Mouse (Mus musculus): ENCODE measurements around the gene Pde4d.

Gene Pde4d

DNA sequence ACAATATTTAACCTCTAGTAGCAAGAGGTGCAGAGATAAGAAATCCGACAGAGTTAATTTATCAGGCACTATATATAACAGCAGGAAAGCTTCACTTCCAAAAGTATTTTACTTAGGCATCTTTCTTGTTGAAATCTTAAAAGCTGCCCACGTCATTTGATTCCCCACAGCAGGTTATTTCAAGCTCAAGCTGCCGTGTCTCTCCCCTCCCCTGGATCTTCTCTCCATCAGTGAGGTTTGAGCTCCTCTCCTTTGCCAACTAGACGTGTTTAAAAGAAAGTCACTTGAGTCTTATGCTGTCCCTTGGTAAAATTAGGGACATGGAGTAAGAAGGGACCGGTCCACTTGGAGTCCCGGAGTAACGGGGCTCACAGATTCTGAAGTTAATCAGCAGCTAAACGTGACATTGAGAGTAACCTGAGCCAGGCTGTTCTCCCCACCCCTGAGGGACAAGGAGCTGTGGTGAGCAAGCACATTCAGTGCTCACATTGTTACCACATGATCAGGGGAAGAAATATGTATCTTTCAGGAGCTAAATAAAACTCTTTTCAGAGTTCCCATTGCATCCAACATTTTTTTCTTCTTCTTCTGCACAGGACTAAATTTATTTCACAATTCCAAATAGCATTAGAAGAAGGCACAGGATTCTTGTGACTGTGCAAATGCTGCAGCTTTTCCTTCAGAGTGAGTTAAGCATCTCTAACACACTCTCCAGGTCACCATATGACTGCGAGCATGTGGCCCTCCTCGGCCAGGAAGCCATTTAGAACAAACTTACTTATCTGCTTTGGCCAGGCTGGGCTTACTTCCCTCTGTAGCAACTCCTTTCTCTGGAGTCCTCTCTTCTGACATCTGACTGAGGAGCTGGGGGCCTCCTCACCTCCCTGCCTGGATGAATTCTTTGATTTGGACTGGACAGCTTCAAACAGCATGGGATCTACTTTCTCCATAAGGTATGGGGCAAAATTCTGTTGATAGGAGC is at the start of gene Pde4d:
Gene Pde4d (plus strand): TSS at position 833 of the 982 bp plus-strand sequence.
- DNase-seq: no peak

DNA sequence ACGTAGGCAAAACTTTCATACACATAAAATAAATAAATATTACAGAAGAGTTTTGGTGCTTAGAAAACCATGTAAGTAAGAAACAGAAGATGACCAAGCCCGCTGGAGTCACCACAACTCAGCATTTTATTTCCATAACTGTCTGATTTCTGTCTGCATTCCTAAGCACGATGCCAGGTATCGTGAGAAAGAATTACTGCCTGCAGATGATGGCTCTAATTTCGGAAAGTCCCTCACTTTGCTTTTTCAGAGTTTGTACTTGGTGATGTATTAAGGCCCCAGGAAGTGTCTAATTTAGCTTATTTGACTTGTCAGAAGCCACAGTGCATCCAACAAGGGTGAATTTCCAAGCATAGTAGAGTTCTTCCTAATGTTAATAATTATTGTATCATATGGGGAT is 46.6 kb upstream of the Pde4d start:
- no peak for DNase-seq

DNA sequence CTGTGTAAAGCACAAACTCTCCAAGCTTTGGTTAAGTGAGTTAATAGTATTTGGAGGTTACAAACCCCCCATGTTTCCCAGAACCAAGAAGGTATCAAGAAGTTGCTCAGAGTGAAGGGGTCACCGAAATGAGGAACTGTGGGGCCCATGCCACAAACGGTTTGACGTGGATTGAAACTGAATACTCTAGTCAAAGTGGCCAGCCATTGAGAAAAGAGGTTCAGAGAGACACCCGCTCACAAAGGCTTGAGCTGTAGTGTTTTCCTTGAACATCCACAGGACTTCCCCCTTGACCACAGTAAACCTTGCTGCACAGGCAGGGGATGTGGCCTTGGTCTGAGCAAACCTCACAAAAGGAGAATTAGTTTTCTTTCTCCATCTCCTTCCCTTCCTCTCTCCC is 45.4 kb upstream of the Pde4d start:
- DNase-seq: no peak

DNA sequence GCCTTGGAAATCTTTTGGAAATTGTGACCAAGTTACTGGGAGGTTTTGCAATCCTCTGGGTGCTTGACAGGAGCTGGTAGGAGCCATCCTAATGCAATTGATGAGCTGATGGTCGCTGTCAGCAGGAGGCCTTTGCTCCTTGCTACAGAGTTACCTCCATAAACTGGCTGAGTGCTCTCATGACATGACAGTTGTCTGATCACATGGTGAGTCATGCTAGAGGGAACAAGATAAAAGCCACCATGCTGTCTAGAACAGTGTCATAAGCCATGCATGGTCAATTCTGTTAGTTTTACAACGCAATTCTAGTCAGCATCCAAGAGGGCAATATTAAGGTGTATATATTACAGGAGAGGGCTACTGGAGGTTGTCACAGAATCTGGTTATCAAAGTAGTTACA is 34.3 kb upstream of the Pde4d start:
- no peak for DNase-seq

DNA sequence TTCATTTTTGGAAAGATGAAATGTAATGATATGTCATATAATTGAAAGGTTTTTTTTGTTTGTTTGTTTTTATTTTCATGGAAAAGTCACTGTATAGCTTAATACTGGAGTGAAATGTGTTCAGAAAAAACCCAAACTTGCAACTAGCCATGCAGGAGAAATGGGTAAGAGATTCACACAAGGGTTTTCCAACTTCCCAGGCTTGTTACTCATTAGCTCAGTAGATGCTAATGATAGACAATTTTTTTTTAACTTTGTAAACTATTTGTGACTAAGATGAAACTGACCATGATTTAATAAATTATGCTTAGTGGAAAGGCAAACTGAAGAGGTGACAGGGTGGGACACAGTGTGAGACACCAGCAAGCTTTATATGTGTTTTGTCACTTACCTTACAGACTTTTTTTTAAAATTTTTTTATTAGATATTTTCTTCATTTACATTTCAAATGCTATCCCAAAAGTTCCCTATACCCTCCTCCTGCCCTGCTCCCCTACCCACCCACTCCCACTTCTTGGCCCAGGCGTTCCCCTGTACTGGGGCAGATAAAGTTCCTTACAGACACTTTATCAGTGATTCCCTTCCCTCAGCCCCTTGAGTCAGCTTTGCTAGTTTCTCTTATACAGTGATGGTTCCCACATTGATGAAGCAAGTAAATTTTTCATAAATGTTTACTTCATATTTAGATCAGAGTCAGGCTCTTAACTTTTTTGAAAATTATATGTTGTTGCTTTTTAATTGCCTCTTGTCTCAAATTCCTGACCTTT is 30.8 kb upstream of the Pde4d start:
- no peak for DNase-seq

DNA sequence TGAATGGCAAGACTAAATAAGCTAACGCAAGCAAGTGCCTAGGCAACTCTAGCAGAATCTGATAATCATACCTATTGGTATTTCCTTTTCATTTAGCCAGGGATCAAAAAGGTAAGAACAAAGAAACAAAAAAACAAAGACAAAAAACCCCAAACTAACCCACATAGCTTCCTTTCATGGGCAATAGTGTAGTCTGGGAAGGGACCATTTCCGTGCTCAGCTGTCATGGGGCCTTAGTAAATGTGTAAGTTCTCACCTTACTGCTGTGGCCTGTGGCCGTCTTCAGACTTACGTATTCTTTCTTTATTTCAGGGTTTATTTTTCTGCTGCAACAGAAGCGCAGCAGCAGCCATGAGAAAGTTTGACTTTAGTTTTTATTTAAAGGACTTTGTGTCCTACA is 23.4 kb upstream of the Pde4d start:
- no peak for DNase-seq

DNA sequence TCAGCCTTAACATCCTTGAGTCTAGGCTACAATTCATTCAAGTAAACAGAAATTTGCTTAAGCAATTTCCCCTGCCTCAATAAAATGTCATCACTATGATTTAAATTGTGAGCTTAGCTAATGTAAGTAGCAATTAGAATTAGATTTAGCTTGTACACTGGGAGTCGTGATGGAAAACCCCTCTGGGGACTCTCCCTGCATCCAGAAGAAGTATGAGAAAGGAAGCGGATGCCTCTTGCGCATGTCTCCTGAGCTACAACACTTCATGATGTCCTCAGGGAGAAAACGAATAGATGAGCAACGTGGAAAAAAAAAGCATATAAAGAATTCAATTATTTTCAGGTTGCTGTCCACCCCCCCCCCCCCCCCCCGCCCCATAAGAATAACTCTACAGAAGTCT is 20.9 kb upstream of the Pde4d start:
- DNase-seq: no peak

DNA sequence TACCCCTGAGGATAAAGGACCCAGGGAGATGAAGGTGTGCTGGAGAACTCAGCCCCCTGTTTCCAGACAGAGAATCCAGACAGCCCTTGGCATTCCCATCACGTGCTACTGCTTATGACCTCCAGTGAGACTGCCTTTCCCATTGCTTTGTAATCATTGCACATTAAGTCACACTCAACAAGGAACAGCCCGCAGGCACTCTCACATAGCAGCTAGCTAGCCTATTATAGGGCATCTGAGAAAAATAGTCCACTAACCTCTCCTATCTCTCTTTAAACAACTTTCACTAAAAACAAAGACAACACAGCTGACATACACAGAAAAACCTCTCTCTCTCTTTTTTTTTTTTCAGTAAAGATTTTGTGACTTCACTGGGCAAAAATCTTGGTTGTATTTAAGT is 20.1 kb upstream of the Pde4d start:
- no peak for DNase-seq

DNA sequence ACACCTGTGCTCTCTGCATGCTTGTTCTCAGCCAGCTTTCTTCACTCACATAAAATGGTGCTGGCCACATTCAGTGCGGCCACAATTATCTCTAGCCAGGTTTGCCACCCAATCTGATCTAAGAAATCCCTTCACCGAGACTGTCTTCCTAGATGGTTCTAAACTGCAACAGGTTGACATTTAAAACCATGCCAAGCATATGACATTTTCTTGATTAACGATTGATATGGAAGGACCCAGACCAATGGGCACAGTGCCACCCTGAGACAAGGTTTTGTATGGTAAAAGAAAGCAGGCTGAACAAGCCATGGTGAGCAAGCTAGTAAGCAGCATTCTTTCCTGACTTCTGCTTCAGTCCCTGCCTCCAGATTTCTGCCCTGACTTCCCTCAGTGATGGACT is 18.0 kb upstream of the Pde4d start:
- DNase-seq: no peak

DNA sequence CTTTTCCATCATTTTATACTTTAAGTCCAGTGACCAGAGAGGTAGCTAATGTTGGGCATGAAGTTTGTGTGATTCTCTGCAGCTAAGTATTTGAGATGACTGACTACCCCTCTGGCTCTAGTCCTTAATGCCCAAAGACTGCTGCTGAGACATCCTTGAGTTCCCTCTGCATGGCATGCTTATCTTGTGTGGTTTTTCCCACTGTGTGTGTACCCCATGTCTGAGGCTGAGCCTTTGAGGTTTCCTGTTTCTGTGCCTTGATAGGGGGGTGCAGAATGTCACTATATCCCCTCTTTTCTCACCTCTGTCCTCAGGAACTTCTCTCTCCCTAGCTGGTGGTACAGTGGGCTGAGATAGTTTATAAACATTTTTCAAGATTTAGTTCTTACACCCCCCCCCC is 14.1 kb upstream of the Pde4d start:
- DNase-seq: no peak

DNA sequence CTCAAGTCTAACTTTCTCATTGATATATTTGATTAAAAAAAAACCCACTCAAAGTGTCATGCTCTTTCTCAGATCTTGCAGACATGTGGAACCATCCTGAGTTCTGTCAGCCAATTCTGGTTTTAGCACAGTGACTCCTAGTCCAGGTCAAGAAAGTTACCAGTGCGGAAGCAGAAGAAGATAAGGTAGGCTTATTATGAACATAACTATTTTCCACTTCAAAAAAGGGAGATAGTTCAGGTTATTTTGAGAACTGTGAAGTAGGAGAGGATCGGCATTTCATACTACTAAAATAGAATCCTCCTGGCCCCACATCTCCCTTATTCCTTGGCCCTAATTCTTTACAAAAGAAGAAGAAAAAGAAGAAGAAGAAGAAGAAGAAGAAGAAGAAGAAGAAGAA is 12.3 kb upstream of the Pde4d start:
- DNase-seq: no peak

DNA sequence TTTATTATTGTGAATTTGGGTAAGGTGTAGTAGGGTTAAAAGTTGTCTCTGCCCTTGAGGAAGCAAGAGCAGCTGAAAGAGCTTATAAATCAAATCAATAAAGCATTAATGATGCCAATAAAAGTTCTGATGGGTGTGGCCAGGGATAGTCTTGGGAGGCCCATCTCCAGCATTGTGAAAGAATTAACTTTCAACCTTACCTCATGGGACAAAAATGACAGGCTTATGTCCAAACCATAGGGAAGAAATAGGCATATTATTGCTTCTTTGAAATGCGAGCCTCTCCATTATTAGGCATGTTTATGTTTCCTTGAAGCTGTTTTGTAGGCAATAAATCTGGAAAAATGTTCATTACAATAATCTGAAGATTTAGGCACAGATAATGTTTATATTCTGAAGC is 10.7 kb upstream of the Pde4d start:
- no peak for DNase-seq

DNA sequence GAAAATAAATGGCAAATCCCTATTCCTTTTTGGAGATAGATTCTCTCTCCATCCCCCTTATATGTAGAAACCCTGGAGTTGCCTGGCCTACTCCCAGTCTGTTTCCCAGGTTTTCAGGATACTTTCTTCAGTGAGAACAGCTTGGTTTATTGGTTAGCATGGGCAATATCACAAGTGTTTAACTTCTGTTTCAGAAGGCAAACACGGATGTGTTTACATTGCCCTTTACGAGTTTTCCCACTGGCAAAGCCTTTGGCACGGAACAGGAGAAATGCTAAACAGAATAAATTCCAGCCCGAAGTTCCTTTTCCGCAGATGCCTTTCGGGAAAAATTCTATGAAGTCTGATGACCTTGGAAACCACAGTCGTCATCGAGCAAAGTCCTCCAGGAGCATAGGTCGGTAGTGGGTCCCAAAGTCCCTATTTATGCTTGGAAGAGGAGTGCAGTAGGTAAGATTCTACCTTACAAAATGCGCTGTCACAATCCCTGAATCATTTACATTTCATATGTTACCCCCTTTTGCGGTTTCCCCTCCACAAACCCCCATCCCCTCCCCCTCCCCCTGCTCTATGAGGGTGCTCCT is 1.3 kb upstream of the Pde4d start:
- DNase-seq: no peak

DNA sequence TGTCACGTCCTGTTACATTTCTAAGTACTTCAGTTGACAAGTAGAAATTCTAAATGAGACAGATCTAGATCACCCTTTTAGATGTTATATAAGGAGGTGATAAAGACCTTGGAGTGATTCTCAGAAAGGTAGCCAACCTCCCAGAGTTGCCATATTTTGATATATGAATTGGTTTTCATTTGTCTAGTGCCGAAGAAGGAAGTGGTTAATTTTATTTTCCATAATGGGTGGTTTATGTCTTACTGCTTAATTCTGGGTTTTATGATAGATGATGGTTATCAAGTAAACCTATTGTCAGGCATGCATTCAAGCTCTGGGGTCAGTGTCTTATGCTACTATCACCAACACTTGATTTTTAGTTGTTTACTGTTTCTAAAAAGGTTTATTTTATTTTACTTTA is 1.4 kb downstream of the Pde4d start:
- DNase-seq: no peak

DNA sequence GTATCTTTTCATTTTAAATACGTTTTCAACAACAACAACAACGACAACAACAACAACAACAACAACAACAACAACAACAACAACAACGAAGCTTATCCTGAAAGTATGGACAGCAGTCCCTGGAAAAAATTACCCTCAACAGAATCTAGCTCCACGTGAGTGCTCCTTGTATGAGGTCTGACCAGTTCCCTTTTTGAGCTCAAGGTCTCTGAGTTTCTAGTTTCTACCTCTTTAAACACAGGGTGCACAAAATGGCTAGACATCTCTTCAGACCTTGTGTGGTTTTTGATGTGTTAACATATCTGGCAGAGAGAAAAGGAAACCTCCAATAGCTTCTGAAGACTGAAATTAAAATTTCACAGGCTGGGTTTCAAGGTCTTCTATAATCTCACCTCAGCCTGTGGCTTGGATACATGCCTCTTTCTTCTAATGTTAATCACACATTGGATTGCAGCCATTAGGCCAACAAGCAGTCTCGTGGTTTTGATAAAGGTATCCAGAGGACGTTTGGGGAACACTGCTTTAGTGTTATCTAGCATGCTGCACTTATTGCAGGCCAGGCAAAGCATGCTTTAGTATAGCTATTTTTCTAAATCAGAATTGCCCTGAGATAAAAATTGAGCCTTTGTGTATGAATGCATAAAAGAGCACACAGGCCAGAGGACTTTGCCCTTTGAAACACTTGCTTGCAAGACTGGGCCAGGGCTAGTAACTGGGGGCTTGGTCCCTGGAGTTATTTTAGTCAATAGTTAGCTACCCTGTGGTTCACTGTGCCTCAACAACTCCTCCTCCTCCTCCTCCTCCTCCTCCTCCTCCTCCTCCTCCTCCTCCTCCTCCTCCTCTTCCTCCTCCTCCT is 3.5 kb downstream of the Pde4d start:
- no peak for DNase-seq

DNA sequence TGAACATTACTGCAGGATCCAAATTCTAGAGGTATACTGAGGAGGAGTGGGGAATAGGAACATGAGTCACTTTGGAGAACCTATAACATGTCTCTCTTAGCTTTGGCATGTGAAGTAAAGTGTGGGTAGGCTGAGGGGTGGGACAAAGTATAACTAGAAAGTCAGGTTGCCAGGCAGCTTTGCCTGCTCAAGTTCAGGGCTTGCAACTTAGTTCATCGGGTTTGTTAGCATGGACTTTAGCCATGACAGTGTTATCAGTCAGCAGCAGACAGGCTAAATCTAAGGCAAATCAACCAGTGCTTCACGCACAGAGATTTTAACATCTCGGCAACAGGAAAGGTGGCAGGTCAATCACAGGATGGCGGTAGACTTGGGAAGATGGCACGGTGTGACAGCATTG is 12.8 kb downstream of the Pde4d start:
- DNase-seq: no peak

DNA sequence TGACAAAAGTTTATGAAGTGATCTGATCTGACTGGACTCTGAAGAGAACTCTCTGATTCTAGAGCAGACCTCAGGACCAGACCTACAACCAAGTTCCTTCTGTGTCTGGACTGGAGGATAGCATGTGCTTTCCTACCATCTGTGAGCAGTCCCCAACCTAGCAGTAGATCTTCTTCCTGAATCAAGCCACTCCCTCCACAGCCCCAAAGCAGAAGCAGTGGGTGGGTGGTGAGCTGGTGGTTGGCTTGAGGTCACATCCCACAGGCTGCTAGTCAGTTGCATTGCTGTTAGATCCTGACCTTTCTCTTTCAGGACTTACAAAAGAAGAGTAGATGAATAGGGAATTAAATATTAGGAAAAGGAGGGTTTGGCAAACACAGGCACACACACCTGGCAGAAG is 16.0 kb downstream of the Pde4d start:
- DNase-seq: no peak

DNA sequence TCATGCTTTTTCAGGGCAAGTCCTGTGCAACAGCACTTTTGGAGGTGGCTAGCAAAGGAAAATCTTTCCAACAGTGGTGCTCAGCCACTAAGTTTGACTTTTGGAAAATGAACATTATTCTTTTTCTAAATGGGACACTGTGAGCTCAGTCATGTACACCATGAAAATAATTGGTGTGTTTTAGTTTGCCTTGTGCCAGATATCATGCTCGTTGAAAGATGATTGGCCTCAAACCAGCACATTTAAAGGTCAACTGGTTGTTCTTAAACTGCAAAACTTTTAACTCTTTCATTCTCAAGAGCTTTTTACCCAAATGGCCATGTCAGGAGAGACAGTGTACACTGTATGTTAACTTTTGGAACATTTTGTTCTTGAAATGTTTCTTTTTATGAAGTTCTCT is 17.3 kb downstream of the Pde4d start:
- no peak for DNase-seq

DNA sequence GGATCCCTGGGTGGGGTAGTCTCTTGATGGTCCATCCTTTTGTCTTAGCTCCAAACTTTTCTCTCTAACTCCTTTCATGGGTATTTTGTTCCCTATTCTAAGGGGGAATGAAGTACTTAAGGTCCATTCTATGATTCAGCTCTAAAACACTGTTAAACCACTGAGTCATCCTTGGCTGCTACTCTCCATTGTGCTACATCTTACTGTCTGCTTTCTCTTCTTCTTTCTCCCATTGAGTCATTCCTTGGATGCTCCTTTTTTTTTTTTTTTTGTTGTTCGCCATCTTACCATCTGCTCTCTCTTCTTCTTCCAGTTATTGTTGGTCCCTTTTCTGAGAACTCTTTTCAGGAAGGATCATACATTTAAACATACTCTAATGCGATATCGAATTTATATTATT is 30.7 kb downstream of the Pde4d start:
- DNase-seq: no peak

DNA sequence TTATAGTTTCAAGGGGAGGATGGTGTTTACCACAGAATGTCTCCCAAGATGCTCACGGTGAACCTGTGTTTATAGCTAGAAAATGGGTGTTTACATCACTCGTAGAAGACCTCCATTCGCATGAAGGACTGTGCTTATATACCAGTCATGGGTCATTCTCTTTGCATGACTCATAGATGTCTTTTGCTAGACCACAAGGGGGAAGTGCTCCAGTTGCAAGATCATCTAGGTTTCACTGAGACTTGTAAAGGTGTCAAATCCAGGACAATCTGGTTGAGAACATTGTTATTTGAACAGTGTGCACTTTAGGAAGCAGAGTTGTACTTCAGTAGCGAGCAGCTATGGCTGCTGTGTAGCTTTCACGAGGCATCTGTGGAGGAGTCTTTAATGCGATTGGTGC is 35.3 kb downstream of the Pde4d start:
- no peak for DNase-seq

DNA sequence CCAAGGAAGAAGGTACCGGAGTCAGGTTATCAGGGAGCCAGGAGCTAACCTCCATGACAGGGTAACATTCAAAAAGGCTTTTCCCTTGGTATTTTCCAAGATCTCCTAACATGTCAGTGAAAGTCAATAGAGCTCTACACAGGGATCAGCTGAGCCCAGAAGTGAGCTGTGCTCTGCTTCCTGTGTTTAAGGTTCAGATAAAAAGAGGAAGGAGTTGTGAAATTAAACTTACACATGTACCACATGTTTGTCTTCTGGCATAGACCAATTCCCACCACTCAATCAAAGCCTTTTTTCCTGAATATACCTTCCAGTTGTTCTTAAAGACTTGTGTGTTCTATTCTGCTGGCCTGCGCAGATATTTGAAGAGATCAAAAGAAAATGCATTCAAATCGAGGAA is 37.3 kb downstream of the Pde4d start:
- DNase-seq: no peak

DNA sequence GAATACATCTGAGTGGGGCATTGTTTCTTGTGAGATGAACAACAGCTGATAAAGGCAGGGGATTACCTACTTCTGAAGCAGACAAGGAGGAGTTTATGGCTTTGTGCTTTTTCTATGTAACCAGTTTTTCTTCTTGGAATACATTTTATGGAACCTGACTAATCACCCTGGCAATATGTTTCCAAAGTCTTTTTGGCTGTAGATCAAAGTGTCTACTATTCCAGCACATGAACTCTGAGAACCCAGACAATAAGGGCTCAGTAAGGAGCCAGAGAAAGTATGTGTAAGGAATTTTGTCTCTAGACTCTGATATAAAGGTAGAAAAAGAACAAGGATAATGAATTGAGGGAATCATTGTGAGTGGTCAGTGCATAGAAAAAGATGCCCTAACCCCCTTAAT is 40.1 kb downstream of the Pde4d start:
- DNase-seq: no peak

DNA sequence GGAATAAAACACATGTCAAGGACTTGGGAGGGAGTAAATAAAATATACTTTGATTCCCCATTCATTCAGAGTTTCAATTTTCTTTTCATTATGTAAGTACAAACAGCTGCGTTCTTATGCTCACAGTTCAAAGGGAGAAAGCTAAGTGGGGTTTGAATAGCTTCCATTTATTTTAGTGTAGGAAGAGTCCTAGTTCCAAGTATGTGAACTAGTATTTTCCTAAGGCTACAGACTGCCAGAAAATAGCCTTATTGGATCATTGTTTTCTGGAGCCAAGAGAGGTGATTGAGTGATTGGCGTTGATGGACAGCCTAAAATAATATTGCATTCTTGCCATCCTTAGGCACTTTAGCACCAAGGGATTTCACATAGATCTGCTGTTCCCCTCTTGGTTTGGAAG is 41.1 kb downstream of the Pde4d start:
- DNase-seq: no peak
